Mouse (Mus musculus) neural tube, embryonic 11.5 days (tissue): ENCODE measurements around the gene Cfap298. TPM values are rescaled to one million over a fixed set of nuclear protein-coding genes. Genes with fewer than 3 reads are reported as not detected.
A peak's percentile ranks its signal among the peaks of the same experiment; 100 is the strongest.

Experiments used
- ATAC-seq: fragments of 200-750 bp; cut with Nextera tagmentation; 2 replicates; pipeline ENCODE4 v1.8.0; 2017; ENCODE audit warnings: moderate number of reproducible peaks, mild to moderate bottlenecking, moderate TSS enrichment, moderate library complexity; ENCODE audit not compliant: insufficient read depth, low FRiP score, low TSS enrichment
- DNase-seq: peaks from one replicate; pipeline ENCODE4 v3.0.0-alpha.2; 2015; ENCODE audit warnings: low spot score
- H3K27ac ChIP-seq: fragments of 300-500 bp; sonication (generic); 2 replicates; pipeline ENCODE4 v1.5.1; 2014; ENCODE audit warnings: low read depth, mild to moderate bottlenecking, low read length
- H3K27me3 ChIP-seq: fragments of 300-500 bp; sonication (generic); 2 replicates; pipeline ENCODE4 v1.6.1; 2014; ENCODE audit warnings: mild to moderate bottlenecking, low read length, mixed read lengths; ENCODE audit not compliant: control insufficient read depth, insufficient read depth
- H3K36me3 ChIP-seq: fragments of 300-500 bp; sonication (generic); 2 replicates; pipeline ENCODE4 v1.6.1; 2014; ENCODE audit warnings: mild to moderate bottlenecking, low read length, moderate library complexity, mixed read lengths; ENCODE audit not compliant: control insufficient read depth, insufficient read depth
- H3K4me1 ChIP-seq: fragments of 300-500 bp; sonication (generic); 2 replicates; pipeline ENCODE4 v1.6.1; 2014; ENCODE audit warnings: low read length, mixed read lengths; ENCODE audit not compliant: control insufficient read depth, insufficient read depth
- H3K4me2 ChIP-seq: fragments of 300-500 bp; sonication (generic); 2 replicates; pipeline ENCODE4 v1.6.1; 2014; ENCODE audit warnings: low read depth, mild to moderate bottlenecking, moderate library complexity
- H3K4me3 ChIP-seq: fragments of 300-500 bp; sonication (generic); 2 replicates; pipeline ENCODE4 v1.5.1; 2014; ENCODE audit warnings: low read depth, low read length
- H3K9ac ChIP-seq: fragments of 300-500 bp; sonication (generic); 2 replicates; pipeline ENCODE4 v1.6.1; 2014; ENCODE audit warnings: mild to moderate bottlenecking, low read length
- H3K9me3 ChIP-seq: fragments of 300-500 bp; sonication (generic); 2 replicates; pipeline ENCODE4 v1.6.1; 2016; ENCODE audit warnings: low read length; ENCODE audit not compliant: control insufficient read depth
- WGBS: fragments of 180-500 bp; shearing (Covaris S2); extraction: QIAGEN DNeasy Blood & Tissue Kit; methylation state at CpG from one replicate; pipeline ENCODE4 v1.1.7; 2014; 5-methylcytosine and 5-hydroxymethylcytosine counted together
- polyA plus RNA-seq: library from polyadenylated mRNA; unstranded; fragments of >200 nt; fragmentation: Nextera tagmentation; extraction: Ambion mirVana; gene quantifications from 2 replicates; pipeline ENCODE4 v1.2.1, GENCODE M21; 2014

Gene Cfap298
- 42.8 and 47.9 TPM in 2 replicates for polyA plus RNA-seq

GRCm38 (mm10) chr16:90934687-90935328, at the start of gene Cfap298:
Gene Cfap298 (minus strand): TSS chr16:90935114.
- Histone ChIP-seq H3K36me3 (no peaks in the 10 kb centered on the region), H3K9ac (peak within 1 kb of the TSS; percentile 84), H3K27me3 (no peaks in the 10 kb centered on the region), H3K27ac (peak within 1 kb of the TSS; percentile 63), H3K4me3 (peak within 1 kb of the TSS; percentile 78), H3K4me2 (peak within 1 kb of the TSS; percentile 67), H3K9me3 (no peaks in the 10 kb centered on the region), H3K4me1 (no peaks in the 10 kb centered on the region; the same call in 1 of the 2 replicates)
- WGBS = under 1% methylated on average over 56 of the region's 56 CpGs
- DNase-seq (peak; percentile 96), ATAC-seq (peak; percentile 97)

- no peak for ATAC-seq
- DNase-seq = no peak
Observed at GRCm38 (mm10) chr16:90971004-90971403, 36.1 kb upstream of the Cfap298 start.

GRCm38 (mm10) chr16:90966241-90966640, 31.3 kb upstream of the Cfap298 start:
- 84% methylated on average over 4 of the region's 4 CpGs for WGBS
- H3K4me1 ChIP-seq = no peaks in the 10 kb centered on the region
- no peaks in the 10 kb centered on the region for H3K36me3 ChIP-seq
- H3K4me2 ChIP-seq = no peak overlapping the region
- H3K9ac ChIP-seq = no peak overlapping the region
- no peak overlapping the region for H3K27ac ChIP-seq
- H3K9me3 ChIP-seq = no peaks in the 10 kb centered on the region
- no peaks in the 10 kb centered on the region for H3K27me3 ChIP-seq
- no peak for DNase-seq
- no peak for ATAC-seq
- no peak overlapping the region for H3K4me3 ChIP-seq

More at GRCm38 (mm10) chr16:90971004-90971403, 36.1 kb upstream of the Cfap298 start:
- Histone ChIP-seq H3K4me1 (no peaks in the 10 kb centered on the region), H3K4me3 (no peak overlapping the region), H3K9me3 (no peaks in the 10 kb centered on the region), H3K27ac (no peak overlapping the region), H3K9ac (no peak overlapping the region), H3K4me2 (no peak overlapping the region), H3K27me3 (no peaks in the 10 kb centered on the region), H3K36me3 (no peaks in the 10 kb centered on the region; the same call in 1 of the 2 replicates)
- WGBS = 91% methylated on average over 6 of the region's 6 CpGs

GRCm38 (mm10) chr16:90964302-90964701, 29.4 kb upstream of the Cfap298 start:
- H3K4me1 ChIP-seq = no peaks in the 10 kb centered on the region
- H3K36me3 ChIP-seq = no peaks in the 10 kb centered on the region
- no peak overlapping the region for H3K4me2 ChIP-seq
- H3K4me3 ChIP-seq = no peak overlapping the region
- no peak overlapping the region for H3K9ac ChIP-seq
- ATAC-seq (no peak), DNase-seq (no peak)
- no peaks in the 10 kb centered on the region for H3K9me3 ChIP-seq
- no peak overlapping the region for H3K27ac ChIP-seq
- no peaks in the 10 kb centered on the region for H3K27me3 ChIP-seq
- 90% methylated on average over 10 of the region's 10 CpGs for WGBS

- Histone ChIP-seq H3K4me3 (no peak overlapping the region), H3K4me2 (no peak overlapping the region), H3K36me3 (no peaks in the 10 kb centered on the region), H3K27me3 (no peaks in the 10 kb centered on the region), H3K9ac (no peak overlapping the region), H3K4me1 (no peaks in the 10 kb centered on the region), H3K9me3 (no peaks in the 10 kb centered on the region), H3K27ac (no peak overlapping the region)
- ATAC-seq = no peak
- no peak for DNase-seq
- 91% methylated on average over 10 of the region's 10 CpGs for WGBS
Observed at GRCm38 (mm10) chr16:90963866-90964265, 29.0 kb upstream of the Cfap298 start.

GRCm38 (mm10) chr16:90963231-90963630, 28.3 kb upstream of the Cfap298 start:
- no peak overlapping the region for H3K4me2 ChIP-seq
- ATAC-seq (no peak), DNase-seq (no peak)
- H3K27me3 ChIP-seq = no peaks in the 10 kb centered on the region
- H3K27ac ChIP-seq = no peak overlapping the region
- H3K9ac ChIP-seq = no peak overlapping the region
- no peak overlapping the region for H3K4me3 ChIP-seq
- H3K36me3 ChIP-seq = no peaks in the 10 kb centered on the region
- no peaks in the 10 kb centered on the region for H3K9me3 ChIP-seq
- no peaks in the 10 kb centered on the region for H3K4me1 ChIP-seq
- 93% methylated on average over 4 of the region's 4 CpGs for WGBS

- no peak for ATAC-seq
- H3K4me2 ChIP-seq = no peak overlapping the region
- H3K27ac ChIP-seq = no peak overlapping the region
- H3K36me3 ChIP-seq = peaks cover 3% of the 10 kb centered on the region; the same call in 1 of the 2 replicates
- 82% methylated on average over 5 of the region's 5 CpGs for WGBS
- no peaks in the 10 kb centered on the region for H3K27me3 ChIP-seq
- H3K4me1 ChIP-seq = no peaks in the 10 kb centered on the region
- H3K9ac ChIP-seq = no peak overlapping the region
- H3K4me3 ChIP-seq = no peak overlapping the region
- DNase-seq = no peak
- no peaks in the 10 kb centered on the region for H3K9me3 ChIP-seq
Observed at GRCm38 (mm10) chr16:90958301-90959085, 23.6 kb upstream of the Cfap298 start.

GRCm38 (mm10) chr16:90955494-90955893, 20.6 kb upstream of the Cfap298 start:
- no peak for ATAC-seq

More at GRCm38 (mm10) chr16:90955494-90955893, 20.6 kb upstream of the Cfap298 start:
- H3K4me2 ChIP-seq = no peak overlapping the region
- no peak overlapping the region for H3K4me3 ChIP-seq
- no peak overlapping the region for H3K27ac ChIP-seq
- H3K9me3 ChIP-seq = no peaks in the 10 kb centered on the region
- no peak overlapping the region for H3K9ac ChIP-seq
- no peaks in the 10 kb centered on the region for H3K4me1 ChIP-seq
- H3K36me3 ChIP-seq = peaks cover 3% of the 10 kb centered on the region; the same call in 1 of the 2 replicates
- no peak for DNase-seq
- no peaks in the 10 kb centered on the region for H3K27me3 ChIP-seq
- 89% methylated on average over 6 of the region's 6 CpGs for WGBS
